Mouse (Mus musculus) megakaryocyte, embryonic 14.5 days (primary cell): ENCODE measurements around the gene Dhx30.

Experiments
- FLI1 ChIP-seq: IDR thresholded peaks from 2 replicates; pipeline ENCODE4 v1.6.1; 2012; ENCODE audit warnings: low read length, inconsistent platforms, mixed read lengths
- GATA1 ChIP-seq: IDR thresholded peaks from 3 replicates; pipeline ENCODE4 v1.6.1; 2012; ENCODE audit warnings: mixed read lengths, low read length, inconsistent platforms, borderline replicate concordance

DNA sequence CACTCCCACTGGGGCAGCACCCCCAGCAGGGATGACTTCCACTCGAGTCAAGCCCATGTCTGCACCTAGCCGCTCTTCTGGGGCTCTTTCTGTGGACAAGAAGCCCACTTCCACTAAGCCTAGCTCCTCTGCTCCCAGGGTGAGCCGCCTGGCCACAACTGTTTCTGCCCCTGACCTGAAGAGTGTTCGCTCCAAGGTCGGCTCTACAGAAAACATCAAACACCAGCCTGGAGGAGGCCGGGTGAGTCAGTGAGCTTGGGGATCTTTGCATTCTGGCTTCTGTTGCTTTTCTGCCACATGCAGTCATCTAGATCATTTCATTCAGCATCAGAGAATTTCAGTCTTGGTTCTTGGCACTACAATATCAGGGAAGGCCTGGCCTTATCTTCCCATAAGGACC, 48.9 kb downstream of the Dhx30 start:
- no peak for TF ChIP-seq GATA1
- TF ChIP-seq FLI1: no peak
